Mouse (Mus musculus) lung, postnatal 0 days (tissue): ENCODE data around the gene Kcnd3.

Source experiments
- CTCF ChIP-seq: IDR thresholded peaks from 2 replicates; pipeline ENCODE4 v1.5.1; 2016; ENCODE audit warnings: antibody characterized with exemption, mild to moderate bottlenecking
- EP300 ChIP-seq: IDR thresholded peaks from 2 replicates; pipeline ENCODE4 v1.6.1; 2016; ENCODE audit warnings: antibody characterized with exemption, mild to moderate bottlenecking, control low read depth

- TF ChIP-seq CTCF (no peak), EP300 (no peak)
These were observed 259.6 kb downstream of the Kcnd3 start for GRCm38 (mm10) chr3:105711741-105712140.
